Mouse (Mus musculus): Measurements from ENCODE around the gene Tdrd5. TPM values are rescaled to one million over a fixed set of nuclear protein-coding genes. Genes with fewer than 3 reads are reported as not detected.

Tdrd5 gene
- total and polyA plus RNA-seq, 3 experiments: not detected

DNA sequence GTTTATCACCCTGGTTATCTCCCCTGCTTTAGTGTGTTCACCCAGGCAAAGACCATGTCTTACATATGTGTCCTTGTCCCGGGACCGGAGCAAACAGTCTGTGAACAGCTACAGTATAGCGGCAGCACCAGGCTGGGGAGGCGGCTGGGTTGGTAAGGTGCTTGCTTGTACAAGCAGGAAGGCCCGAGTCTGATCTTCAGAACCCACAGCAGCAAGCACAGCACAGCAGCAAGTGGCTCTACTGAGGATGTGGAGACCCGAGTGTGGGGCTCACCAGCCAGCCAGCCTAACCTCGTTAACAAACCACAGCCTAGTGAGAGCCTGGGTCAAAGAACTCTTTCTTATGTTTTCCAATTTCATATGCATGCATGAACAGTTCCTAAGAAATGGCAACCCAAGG, 23.3 kb downstream of the Tdrd5 start:
- H3K9me3 ChIP-seq (replicated peaks; ENCODE audit: low read length): no peaks in the 10 kb centered on the region
- no peaks in the 10 kb centered on the region for H3K27me3 ChIP-seq (replicated peaks)
- no peak overlapping the region for H3K9ac ChIP-seq (ENCODE audit: insufficient read depth, low read depth)
- in situ Hi-C loops (cut with MboI; ENCODE audit: low pct_ligation_motif_present, low pct_unique_long_range_greater_than_20kb, low sequenced_read_pairs) (no loop called here), dilution Hi-C loops (cut with MboI; ENCODE audit: extremely low pct_ligation_motif_present, extremely low pct_unique_long_range_greater_than_20kb, low sequenced_read_pairs) (no loop called here)
- TF ChIP-seq NELFE (IDR thresholded peaks at IDR 0.05; ENCODE audit: low read depth, low read length): no peak
- TF ChIP-seq TBP (conservative IDR thresholded peaks at IDR 0.05; ENCODE audit: low read depth, low read length): no peak
- TF ChIP-seq NRF1 (IDR thresholded peaks at IDR 0.05; ENCODE audit: low read depth, low read length): no peak
- no peak for TF ChIP-seq SMC3 (IDR thresholded peaks at IDR 0.05; ENCODE audit: low read depth, low read length)
- TF ChIP-seq PAX5 (IDR thresholded peaks at IDR 0.05; ENCODE audit: low read length): no peak
- no peak overlapping the region for H3K4me3 ChIP-seq (replicated peaks in 1 of 3; ENCODE audit: low read depth in 2 of 3, low read length in 2 of 3, poor library complexity in 1 of 3)
- H3K4me1 ChIP-seq (ENCODE audit: control insufficient read depth in 1 of 2, insufficient read depth in 2 of 2): no peaks in the 10 kb centered on the region
- H3K4me2 ChIP-seq (ENCODE audit: insufficient read depth, low read depth, poor library complexity, severe bottlenecking): no peak overlapping the region
- no peaks in the 10 kb centered on the region for H3K36me3 ChIP-seq (replicated peaks in 1 of 2; ENCODE audit: control insufficient read depth in 1 of 2, insufficient read depth in 1 of 2, low read length in 1 of 2)
- H3K79me2 ChIP-seq (replicated peaks; ENCODE audit: control insufficient read depth, extremely low read depth, insufficient read depth, poor library complexity, severe bottlenecking): no peaks in the 10 kb centered on the region
- no peak for DNase-seq (ENCODE audit: extremely low read depth)
- no peak overlapping the region for H3K27ac ChIP-seq (ENCODE audit: insufficient read depth, low read depth)

DNA sequence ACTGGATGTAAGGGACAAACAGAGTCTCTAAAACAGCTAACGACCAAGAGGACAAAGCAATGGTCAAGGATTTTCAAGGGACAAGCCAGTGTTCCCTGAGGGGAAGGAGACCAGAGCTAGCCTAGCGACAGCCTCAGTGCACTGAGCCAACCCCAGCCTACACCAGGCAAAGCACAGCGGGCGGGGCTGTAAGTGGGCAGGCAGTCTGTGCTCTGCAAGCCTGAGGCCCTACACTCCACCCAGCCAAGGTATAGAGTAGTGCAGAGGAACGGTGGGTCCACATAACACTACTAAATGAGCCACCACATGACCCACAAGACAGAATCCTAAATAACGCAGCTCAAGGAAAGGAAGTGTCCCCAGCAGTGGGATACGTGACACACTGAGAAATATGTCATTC, 29.8 kb downstream of the Tdrd5 start:
- DNase-seq (ENCODE audit: extremely low read depth): no peak
- Histone ChIP-seq H3K27me3 (replicated peaks) (no peaks in the 10 kb centered on the region), H3K4me3 (replicated peaks in 1 of 3; ENCODE audit: low read depth in 2 of 3, low read length in 2 of 3, poor library complexity in 1 of 3) (no peak overlapping the region), H3K27ac (ENCODE audit: insufficient read depth, low read depth) (no peak overlapping the region), H3K4me1 (ENCODE audit: control insufficient read depth in 1 of 2, insufficient read depth in 2 of 2) (no peaks in the 10 kb centered on the region), H3K79me2 (replicated peaks; ENCODE audit: control insufficient read depth, extremely low read depth, insufficient read depth, poor library complexity, severe bottlenecking) (no peaks in the 10 kb centered on the region), H3K9me3 (replicated peaks; ENCODE audit: low read length) (no peaks in the 10 kb centered on the region), H3K9ac (ENCODE audit: insufficient read depth, low read depth) (no peak overlapping the region), H3K36me3 (replicated peaks in 1 of 2; ENCODE audit: control insufficient read depth in 1 of 2, insufficient read depth in 1 of 2, low read length in 1 of 2) (no peaks in the 10 kb centered on the region), H3K4me2 (ENCODE audit: insufficient read depth, low read depth, poor library complexity, severe bottlenecking) (no peak overlapping the region)
- TF ChIP-seq ZKSCAN1 (IDR thresholded peaks at IDR 0.05; ENCODE audit: borderline replicate concordance, low read depth, low read length) (no peak), CHD1 (IDR thresholded peaks at IDR 0.05; ENCODE audit: low read depth, low read length) (no peak), TBP (conservative IDR thresholded peaks at IDR 0.05; ENCODE audit: low read depth, low read length) (no peak), MAFK (IDR thresholded peaks at IDR 0.05; ENCODE audit: insufficient replicate concordance, low read length) (no peak), RCOR1 (conservative IDR thresholded peaks at IDR 0.05; ENCODE audit: low read depth, low read length) (no peak), ETS1 (conservative IDR thresholded peaks at IDR 0.05; ENCODE audit: low read depth, low read length) (no peak), MAX (IDR thresholded peaks at IDR 0.05; ENCODE audit: low read length) (no peak), ZC3H11A (IDR thresholded peaks at IDR 0.05; ENCODE audit: low read depth, low read length) (no peak), ELF1 (IDR thresholded peaks at IDR 0.05; ENCODE audit: low read depth, low read length) (no peak), CTCF (conservative IDR thresholded peaks at IDR 0.05 in 1 of 2, IDR thresholded peaks at IDR 0.05 in 1 of 2; ENCODE audit: low read depth in 2 of 2, low read length in 2 of 2) (no peak), MAZ (IDR thresholded peaks at IDR 0.05; ENCODE audit: low read depth, low read length) (no peak), MYC (IDR thresholded peaks at IDR 0.05; ENCODE audit: low read depth, low read length) (no peak), CHD2 (IDR thresholded peaks at IDR 0.05; ENCODE audit: low read length) (no peak), JUN (IDR thresholded peaks at IDR 0.05; ENCODE audit: insufficient read depth, low read depth, low read length) (no peak), MEF2A (IDR thresholded peaks at IDR 0.05; ENCODE audit: borderline replicate concordance, low read depth, low read length) (no peak), SIN3A (IDR thresholded peaks at IDR 0.05; ENCODE audit: low read length) (no peak), EP300 (IDR thresholded peaks at IDR 0.05; ENCODE audit: low read length) (no peak), KAT2A (IDR thresholded peaks at IDR 0.05; ENCODE audit: insufficient replicate concordance, low read length) (no peak)
- in situ Hi-C loops (cut with MboI; ENCODE audit: low pct_ligation_motif_present, low pct_unique_long_range_greater_than_20kb, low sequenced_read_pairs): no loop called here
- dilution Hi-C loops (cut with MboI; ENCODE audit: extremely low pct_ligation_motif_present, extremely low pct_unique_long_range_greater_than_20kb, low sequenced_read_pairs): no loop called here

Measured in CH12.LX (cell line).